Mouse (Mus musculus) CH12.LX (cell line): ENCODE measurements around the gene Unc119. TPM values are rescaled to one million over a fixed set of nuclear protein-coding genes. Genes with fewer than 3 reads are reported as not detected.

Experiments used
- DNase-seq: peaks from one replicate; pipeline ENCODE4 v3.0.0-alpha.2; 2013; ENCODE audit errors: extremely low read depth
- H3K27ac ChIP-seq: 2 replicates; pipeline ENCODE4 v1.5.1; 2012; ENCODE audit warnings: low read depth, mild to moderate bottlenecking, control low read depth, moderate library complexity; ENCODE audit not compliant: insufficient read depth
- H3K27me3 ChIP-seq: replicated peaks from 2 replicates; pipeline ENCODE3; 2012; ENCODE audit warnings: inconsistent platforms
- H3K36me3 ChIP-seq, 2 experiments: replicated peaks in 1 of 2; 2 replicates each; pipeline versions ENCODE3 to v1.6.1; 2012; ENCODE audit warnings: inconsistent platforms in 1 of 2, low read length in 1 of 2, mild to moderate bottlenecking in 1 of 2, mixed read lengths in 1 of 2, moderate library complexity in 1 of 2; ENCODE audit not compliant: control insufficient read depth in 1 of 2, insufficient read depth in 1 of 2
- H3K4me1 ChIP-seq, 2 experiments: 2 replicates each; pipeline ENCODE4 v1.6.1; 2012; ENCODE audit warnings: inconsistent platforms in 1 of 2, moderate library complexity in 1 of 2; ENCODE audit not compliant: insufficient read depth in 2 of 2, control insufficient read depth in 1 of 2
- H3K4me2 ChIP-seq: 2 replicates; pipeline ENCODE4 v1.6.1; 2012; ENCODE audit warnings: low read depth, mild to moderate bottlenecking, control low read depth; ENCODE audit not compliant: poor library complexity, insufficient read depth, severe bottlenecking
- H3K4me3 ChIP-seq, 3 experiments: fragments of 150-350 bp in 1 of 3; sonication (generic) in 1 of 3; replicated peaks in 1 of 3; 2 replicates each; pipeline versions ENCODE3 to v1.5.1; 2011 to 2012; ENCODE audit warnings: low read depth in 2 of 3, low read length in 2 of 3, mild to moderate bottlenecking in 2 of 3, moderate library complexity in 2 of 3, control low read depth in 1 of 3, improper control_type of control experiment in 1 of 3, inconsistent platforms in 1 of 3, mixed read lengths in 1 of 3; ENCODE audit not compliant: poor library complexity in 1 of 3
- H3K79me2 ChIP-seq: replicated peaks from 2 replicates; pipeline ENCODE4 v1.6.1; 2012; ENCODE audit warnings: mild to moderate bottlenecking, moderate library complexity; ENCODE audit not compliant: control insufficient read depth, poor library complexity, insufficient read depth, severe bottlenecking; ENCODE audit errors: extremely low read depth
- H3K9ac ChIP-seq: 2 replicates; pipeline ENCODE4 v1.6.1; 2012; ENCODE audit warnings: low read depth, mild to moderate bottlenecking, control low read depth, moderate library complexity; ENCODE audit not compliant: insufficient read depth
- H3K9me3 ChIP-seq: replicated peaks from 2 replicates; pipeline ENCODE3; 2012; ENCODE audit warnings: low read length, inconsistent platforms, mixed read lengths
- BHLHE40 ChIP-seq: IDR thresholded peaks from 2 replicates; pipeline ENCODE4 v1.6.1; 2011; ENCODE audit warnings: mild to moderate bottlenecking, low read depth, low read length, improper control_type of control experiment
- CHD1 ChIP-seq: IDR thresholded peaks from 2 replicates; pipeline ENCODE4 v1.6.1; 2012; ENCODE audit warnings: low read depth, low read length, improper control_type of control experiment, inconsistent platforms
- CHD2 ChIP-seq: IDR thresholded peaks from 2 replicates; pipeline ENCODE4 v1.6.1; 2011; ENCODE audit warnings: low read length, improper control_type of control experiment
- CTCF ChIP-seq, 2 experiments: IDR thresholded peaks in 1 of 2; conservative IDR thresholded peaks in 1 of 2; 2 replicates each; pipeline ENCODE4 v1.5.1; 2011 to 2012; ENCODE audit warnings: low read depth in 2 of 2, low read length in 2 of 2, improper control_type of control experiment in 1 of 2, inconsistent platforms in 1 of 2, mild to moderate bottlenecking in 1 of 2, moderate library complexity in 1 of 2
- E2F4 ChIP-seq: IDR thresholded peaks from 2 replicates; pipeline ENCODE4 v1.6.1; 2011; ENCODE audit warnings: low read depth, low read length, improper control_type of control experiment; ENCODE audit not compliant: insufficient replicate concordance
- ELF1 ChIP-seq: IDR thresholded peaks from 2 replicates; pipeline ENCODE4 v1.6.1; 2014; ENCODE audit warnings: low read depth, mild to moderate bottlenecking, inconsistent platforms, low read length, improper control_type of control experiment
- EP300 ChIP-seq: IDR thresholded peaks from 2 replicates; pipeline ENCODE4 v1.6.1; 2011; ENCODE audit warnings: low read length, improper control_type of control experiment
- GABPA ChIP-seq: IDR thresholded peaks from 2 replicates; pipeline ENCODE4 v1.6.1; 2012; ENCODE audit warnings: low read depth, low read length, improper control_type of control experiment, inconsistent platforms; ENCODE audit not compliant: insufficient replicate concordance
- IRF4 ChIP-seq: IDR thresholded peaks from 2 replicates; pipeline ENCODE4 v1.6.1; 2014; ENCODE audit warnings: low read depth, mild to moderate bottlenecking, inconsistent platforms, low read length, improper control_type of control experiment
- JUN ChIP-seq: IDR thresholded peaks from 2 replicates; pipeline ENCODE4 v1.6.1; 2011; ENCODE audit warnings: low read depth, mild to moderate bottlenecking, low read length, improper control_type of control experiment, moderate library complexity; ENCODE audit not compliant: insufficient read depth
- JUND ChIP-seq: conservative IDR thresholded peaks from 2 replicates; pipeline ENCODE4 v1.6.1; 2011; ENCODE audit warnings: low read depth, low read length, improper control_type of control experiment
- KAT2A ChIP-seq: IDR thresholded peaks from 2 replicates; pipeline ENCODE4 v1.6.1; 2012; ENCODE audit warnings: low read length, improper control_type of control experiment, inconsistent platforms; ENCODE audit not compliant: insufficient replicate concordance
- MAFK ChIP-seq: IDR thresholded peaks from 2 replicates; pipeline ENCODE4 v1.6.1; 2011; ENCODE audit warnings: low read length, improper control_type of control experiment; ENCODE audit not compliant: insufficient replicate concordance
- MAZ ChIP-seq: IDR thresholded peaks from 2 replicates; pipeline ENCODE4 v1.6.1; 2012; ENCODE audit warnings: low read depth, mild to moderate bottlenecking, inconsistent platforms, low read length, improper control_type of control experiment, moderate library complexity
- MEF2A ChIP-seq: IDR thresholded peaks from 2 replicates; pipeline ENCODE4 v1.6.1; 2014; ENCODE audit warnings: low read depth, mild to moderate bottlenecking, inconsistent platforms, low read length, improper control_type of control experiment, borderline replicate concordance
- MXI1 ChIP-seq: IDR thresholded peaks from 2 replicates; pipeline ENCODE4 v1.6.1; 2011; ENCODE audit warnings: mild to moderate bottlenecking, low read depth, low read length, improper control_type of control experiment
- MYC ChIP-seq: IDR thresholded peaks from 2 replicates; pipeline ENCODE4 v1.6.1; 2011; ENCODE audit warnings: low read depth, mild to moderate bottlenecking, improper control_type of control experiment, low read length
- NELFE ChIP-seq: IDR thresholded peaks from 2 replicates; pipeline ENCODE4 v1.6.1; 2011; ENCODE audit warnings: low read depth, low read length, improper control_type of control experiment
- NRF1 ChIP-seq: IDR thresholded peaks from 2 replicates; pipeline ENCODE4 v1.6.1; 2014; ENCODE audit warnings: low read depth, mild to moderate bottlenecking, inconsistent platforms, low read length, improper control_type of control experiment, moderate library complexity
- PAX5 ChIP-seq: IDR thresholded peaks from 2 replicates; pipeline ENCODE4 v1.6.1; 2012; ENCODE audit warnings: low read length, inconsistent platforms, mixed read lengths
- POLR2A ChIP-seq: IDR thresholded peaks from 2 replicates; pipeline ENCODE4 v1.6.1; 2011; ENCODE audit warnings: low read depth, mild to moderate bottlenecking, improper control_type of control experiment, low read length
- POLR2AphosphoS2 ChIP-seq: IDR thresholded peaks from 2 replicates; pipeline ENCODE4 v1.6.1; 2011; ENCODE audit warnings: low read depth, low read length, improper control_type of control experiment
- RAD21 ChIP-seq: IDR thresholded peaks from 2 replicates; pipeline ENCODE4 v1.6.1; 2011; ENCODE audit warnings: low read depth, mild to moderate bottlenecking, low read length, improper control_type of control experiment, moderate library complexity
- RCOR1 ChIP-seq: conservative IDR thresholded peaks from 2 replicates; pipeline ENCODE4 v1.6.1; 2012; ENCODE audit warnings: low read depth, mild to moderate bottlenecking, inconsistent platforms, low read length, improper control_type of control experiment
- SIN3A ChIP-seq: IDR thresholded peaks from 2 replicates; pipeline ENCODE4 v1.6.1; 2012; ENCODE audit warnings: low read length, improper control_type of control experiment, inconsistent platforms
- SMC3 ChIP-seq: IDR thresholded peaks from 2 replicates; pipeline ENCODE4 v1.6.1; 2011; ENCODE audit warnings: low read depth, low read length, improper control_type of control experiment
- TCF12 ChIP-seq: IDR thresholded peaks from 2 replicates; pipeline ENCODE4 v1.6.1; 2014; ENCODE audit warnings: low read depth, mild to moderate bottlenecking, inconsistent platforms, low read length, improper control_type of control experiment
- UBTF ChIP-seq: IDR thresholded peaks from 2 replicates; pipeline ENCODE4 v1.6.1; 2012; ENCODE audit warnings: low read depth, mild to moderate bottlenecking, inconsistent platforms, low read length, improper control_type of control experiment, moderate library complexity
- USF1 ChIP-seq: IDR thresholded peaks from 2 replicates; pipeline ENCODE4 v1.6.1; 2014; ENCODE audit warnings: low read depth, mild to moderate bottlenecking, inconsistent platforms, low read length, improper control_type of control experiment
- USF2 ChIP-seq: conservative IDR thresholded peaks from 2 replicates; pipeline ENCODE4 v1.6.1; 2011; ENCODE audit warnings: low read depth, low read length, improper control_type of control experiment
- ZC3H11A ChIP-seq: IDR thresholded peaks from 2 replicates; pipeline ENCODE4 v1.6.1; 2012; ENCODE audit warnings: low read depth, mild to moderate bottlenecking, inconsistent platforms, low read length, improper control_type of control experiment
- ZKSCAN1 ChIP-seq: IDR thresholded peaks from 2 replicates; pipeline ENCODE4 v1.6.1; 2012; ENCODE audit warnings: low read depth, inconsistent platforms, low read length, improper control_type of control experiment, borderline replicate concordance
- ZMIZ1 ChIP-seq: IDR thresholded peaks from 2 replicates; pipeline ENCODE4 v1.6.1; 2012; ENCODE audit warnings: low read depth, mild to moderate bottlenecking, inconsistent platforms, low read length, improper control_type of control experiment
- ZNF384 ChIP-seq: IDR thresholded peaks from 2 replicates; pipeline ENCODE4 v1.6.1; 2012; ENCODE audit warnings: low read depth, low read length, improper control_type of control experiment, inconsistent platforms
- dilution Hi-C: fragments of 300-500 bp; cut with MboI; formaldehyde crosslinking; loops from 2 replicates; pipeline ENCODE4 v1.14.3; 2020; ENCODE audit warnings: low sequenced_read_pairs; ENCODE audit not compliant: extremely low pct_unique_long_range_greater_than_20kb, extremely low pct_ligation_motif_present
- in situ Hi-C: fragments of 300-500 bp; cut with MboI; formaldehyde crosslinking; loops from 3 replicates; pipeline ENCODE4 v1.14.3; 2019; ENCODE audit warnings: low sequenced_read_pairs, low pct_ligation_motif_present, low pct_unique_long_range_greater_than_20kb, mixed read lengths
- polyA plus RNA-seq: library from polyadenylated mRNA; unstranded; fragments of >175 nt; gene quantifications from 2 replicates; pipeline ENCODE4 v1.2.1, GENCODE M21; 2012; ENCODE audit warnings: low read depth; ENCODE audit not compliant: insufficient read length
- total RNA-seq, 2 experiments: library from RNA; depleted of rRNA; stranded (reverse); fragments of 300-350 nt in 1 of 2; fragments of >200 nt in 1 of 2; gene quantifications; 2 replicates each; pipeline ENCODE4 v1.2.3; 2012 to 2014

Unc119 gene
- total and polyA plus RNA-seq, 3 experiments, result 81.6 to 227 (median 173) TPM

GRCm38 (mm10) chr11:78397397-78397796 lies 54.1 kb downstream of the Unc119 start:
- Histone ChIP-seq H3K27ac (no peak overlapping the region), H3K27me3 (peaks cover 32% of the 10 kb centered on the region), H3K4me1 (peaks cover 9 to 27% of the 10 kb centered on the region in 2 experiments; a peak in 3 of 4 replicates), H3K4me2 (no peak overlapping the region), H3K4me3 (no peak overlapping the region), H3K36me3 (no peaks in the 10 kb centered on the region), H3K9me3 (no peaks in the 10 kb centered on the region), H3K79me2 (no peaks in the 10 kb centered on the region), H3K9ac (no peak overlapping the region)
- in situ Hi-C loops, result no loop called here
- TF ChIP-seq GABPA (no peak), CHD1 (no peak), MEF2A (no peak), ZMIZ1 (no peak), BHLHE40 (no peak), KAT2A (no peak), SIN3A (no peak), JUND (no peak), USF2 (no peak), MXI1 (no peak), NRF1 (peak; percentile 81), RAD21 (peak; percentile 72), MAZ (no peak), POLR2AphosphoS2 (no peak), POLR2A (no peak), E2F4 (no peak), PAX5 (no peak), USF1 (no peak), ELF1 (peak; percentile 25; the same call in 1 of the 2 replicates), CHD2 (no peak), ZNF384 (no peak), MAFK (no peak), TCF12 (0 out of 2 replicates have a peak, but pooled peaks have one; percentile 22), ZC3H11A (no peak), JUN (no peak), SMC3 (peak; percentile 94), IRF4 (no peak), UBTF (no peak), ZKSCAN1 (no peak), RCOR1 (no peak), NELFE (no peak), EP300 (no peak), CTCF (conservative IDR thresholded peaks at IDR 0.05 in 1 of 2, IDR thresholded peaks at IDR 0.05 in 1 of 2; ENCODE audit: low read depth in 2 of 2, low read length in 2 of 2) (peak; percentile 82 to 96), MYC (no peak)
- dilution Hi-C loops, result no loop called here
- DNase-seq, result peak; percentile 84
